Mouse (Mus musculus) urinary bladder, postnatal 25 days (tissue): ENCODE data around the gene Trim17.
"Not testable (repeated sequence)": the region's sequence is repeated elsewhere in the genome, so short reads cannot be mapped to it uniquely, and the experiment has no call there.

Source experiments
- DNase-seq: peaks from one replicate; pipeline ENCODE4 v3.0.0; 2022; ENCODE audit warnings: low spot score

Trim17 gene

DNA sequence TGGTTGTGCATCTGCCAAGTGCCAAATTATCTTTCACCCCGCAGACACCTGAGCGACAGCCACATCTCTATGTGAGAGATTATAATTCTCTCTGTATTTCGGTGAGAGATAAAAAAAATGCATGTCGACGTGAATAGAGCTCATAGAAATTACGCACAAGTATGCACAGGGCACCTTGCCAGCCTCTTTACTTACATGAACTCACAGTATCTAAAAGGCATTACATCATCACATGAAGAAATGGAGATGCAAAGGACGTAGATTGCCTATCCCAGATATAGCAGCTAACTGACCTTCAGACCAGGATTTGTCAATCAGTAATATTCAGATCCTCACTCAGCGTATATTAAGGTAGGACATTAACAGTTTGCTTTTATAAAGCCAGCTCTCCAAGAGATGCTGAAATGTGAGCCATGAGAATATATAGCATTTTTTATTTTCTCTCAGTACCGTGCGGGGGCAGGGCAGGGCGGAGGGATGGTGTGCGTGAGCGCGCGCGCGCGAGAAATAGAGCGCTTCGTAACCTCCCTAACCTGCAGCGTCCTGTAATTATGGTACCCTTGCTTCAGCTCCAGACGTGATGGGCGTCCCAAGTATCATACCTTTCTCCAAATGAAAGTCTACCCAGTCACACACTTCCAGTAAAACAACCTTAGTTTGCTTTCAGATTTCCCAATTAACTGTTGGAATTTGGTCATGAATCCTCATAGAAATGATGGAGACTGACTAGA, 6.5 kb upstream of the Trim17 start:
- no peak for DNase-seq

GRCm38 (mm10) chr11:58948542-58949479, 5.7 kb upstream of the Trim17 start, which contains the start of gene Hist3h2ba:
Gene Hist3h2ba (plus strand): TSS chr11:58948920.
- DNase-seq = peak; percentile 15

- DNase-seq = no peak
Measured at GRCm38 (mm10) chr11:58949480-58950431, 4.7 kb upstream of the Trim17 start.

DNA sequence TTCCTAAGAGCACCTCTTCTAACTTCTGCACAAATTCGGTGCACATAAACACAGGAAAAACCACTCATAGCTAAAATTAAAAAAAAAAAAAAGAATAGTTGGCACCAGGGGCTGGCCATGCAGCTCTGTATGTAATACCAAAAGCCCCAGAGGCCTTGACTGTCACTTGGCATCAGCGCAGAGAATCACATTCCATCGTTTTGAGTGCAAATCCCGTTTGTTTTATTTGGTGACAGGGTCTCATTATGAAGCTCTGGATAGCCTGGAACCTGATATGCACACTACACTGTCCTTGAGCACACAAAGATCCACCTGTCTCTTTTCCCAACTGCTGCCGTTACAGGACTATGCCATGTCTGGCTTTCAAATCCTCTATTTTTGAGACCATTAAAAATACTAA, 3.3 kb upstream of the Trim17 start:
- DNase-seq = no peak

GRCm38 (mm10) chr11:58953351-58954169, 925 bp upstream of the Trim17 start:
- DNase-seq = no peak

DNA sequence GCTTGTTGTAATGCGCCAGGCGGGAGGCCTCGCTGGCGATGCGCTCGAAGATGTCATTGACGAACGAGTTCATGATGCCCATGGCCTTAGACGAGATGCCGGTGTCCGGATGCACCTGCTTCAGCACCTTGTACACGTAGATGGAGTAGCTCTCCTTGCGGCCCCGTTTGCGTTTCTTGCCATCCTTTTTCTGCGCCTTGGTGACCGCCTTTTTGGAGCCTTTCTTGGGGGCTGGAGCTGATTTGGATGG, 390 bp upstream of the Trim17 start:
- DNase-seq = not testable (repeated sequence)

- no peak for DNase-seq
Measured at GRCm38 (mm10) chr11:58955143-58955867, 820 bp downstream of the Trim17 start.

DNA sequence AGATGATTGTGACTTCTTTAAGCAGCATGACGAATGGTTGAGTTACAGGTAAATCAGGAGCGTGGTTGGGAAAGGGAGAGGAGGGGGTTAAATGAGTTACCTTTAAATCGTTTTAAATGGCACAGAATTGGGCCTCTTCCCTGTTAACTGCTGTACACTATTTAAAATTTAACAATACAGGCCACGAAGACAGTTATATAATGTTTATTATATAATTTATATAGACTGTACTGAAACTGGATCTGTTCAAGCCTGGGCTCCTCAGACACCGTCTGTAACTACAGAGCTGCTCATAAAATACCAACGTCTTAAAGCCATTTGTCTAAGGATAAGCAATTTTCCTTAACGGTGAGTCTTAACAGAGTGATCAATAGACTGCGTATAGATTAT, 1.4 kb downstream of the Trim17 start:
- no peak for DNase-seq

GRCm38 (mm10) chr11:58957226-58957914, 2.9 kb downstream of the Trim17 start:
- DNase-seq = no peak

GRCm38 (mm10) chr11:58958536-58958935, 4.1 kb downstream of the Trim17 start:
- DNase-seq = no peak

GRCm38 (mm10) chr11:58959186-58959825, 4.8 kb downstream of the Trim17 start:
- no peak for DNase-seq

DNA sequence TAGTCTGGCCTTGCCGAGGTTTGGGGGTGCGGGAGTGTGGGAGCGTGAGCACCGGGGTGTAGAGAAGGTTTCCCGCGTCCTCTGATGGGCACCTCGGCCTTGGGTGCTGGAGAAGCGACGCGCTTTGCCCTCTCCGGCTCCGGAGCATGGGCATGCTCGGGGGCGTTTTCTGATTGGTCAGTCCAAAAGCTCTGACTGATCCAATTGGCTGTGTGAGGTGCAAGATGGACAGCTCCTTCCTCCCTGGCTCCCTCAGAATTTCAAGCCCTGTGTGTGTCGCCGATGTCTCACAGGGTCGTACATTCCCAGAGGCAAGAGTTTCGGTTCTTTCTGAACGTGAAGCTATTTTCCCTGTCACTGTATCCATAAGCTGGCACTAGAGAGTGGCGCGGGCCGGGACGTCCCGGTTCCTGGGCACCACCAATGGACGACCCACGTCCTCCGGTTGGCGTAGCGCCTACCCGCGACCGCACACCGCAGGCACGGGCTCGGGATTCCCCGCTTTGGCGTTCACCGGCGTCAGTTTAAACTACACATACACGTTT, 5.5 kb downstream of the Trim17 start:
- peak; percentile 57 for DNase-seq

DNA sequence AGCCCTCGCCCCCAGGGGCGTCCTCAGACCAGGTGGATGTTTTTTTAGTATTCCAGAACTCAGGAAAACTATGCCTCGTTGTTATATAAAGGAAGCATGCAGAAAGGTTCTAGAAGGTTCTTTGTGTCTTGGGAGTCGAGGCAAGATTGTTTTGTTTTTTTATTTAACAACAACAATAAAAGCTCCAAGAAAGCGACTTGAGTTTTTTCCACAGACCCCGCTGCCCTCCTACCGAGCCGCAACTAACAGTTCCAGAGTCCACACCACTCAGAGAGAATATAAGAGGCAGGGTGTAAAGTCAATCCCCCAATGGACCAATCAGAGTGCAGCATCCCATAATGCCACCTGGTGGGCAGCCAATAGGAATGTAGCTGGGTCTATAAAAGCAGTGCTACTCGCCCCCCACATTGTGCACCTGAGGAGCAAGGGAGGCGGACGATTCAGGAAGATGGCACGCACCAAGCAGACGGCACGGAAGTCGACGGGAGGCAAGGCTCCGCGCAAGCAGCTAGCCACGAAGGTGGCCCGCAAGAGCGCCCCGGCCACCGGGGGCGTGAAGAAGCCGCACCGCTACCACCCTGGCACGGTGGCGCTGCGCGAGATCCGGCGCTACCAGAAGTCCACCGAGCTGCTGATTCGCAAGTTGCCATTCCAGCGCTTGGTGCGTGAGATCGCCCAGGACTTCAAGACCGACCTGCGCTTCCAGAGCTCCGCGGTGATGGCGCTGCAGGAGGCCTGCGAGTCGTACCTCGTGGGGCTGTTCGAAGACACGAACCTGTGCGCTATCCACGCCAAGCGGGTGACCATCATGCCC, 7.1 kb downstream of the Trim17 start:
- DNase-seq = no peak

GRCm38 (mm10) chr11:58963543-58963942, 9.1 kb downstream of the Trim17 start:
- no peak for DNase-seq

- no peak for DNase-seq
Measured at GRCm38 (mm10) chr11:58964216-58964615, 9.7 kb downstream of the Trim17 start.

- no peak for DNase-seq
Measured at GRCm38 (mm10) chr11:58965001-58965760, 10.7 kb downstream of the Trim17 start.

DNA sequence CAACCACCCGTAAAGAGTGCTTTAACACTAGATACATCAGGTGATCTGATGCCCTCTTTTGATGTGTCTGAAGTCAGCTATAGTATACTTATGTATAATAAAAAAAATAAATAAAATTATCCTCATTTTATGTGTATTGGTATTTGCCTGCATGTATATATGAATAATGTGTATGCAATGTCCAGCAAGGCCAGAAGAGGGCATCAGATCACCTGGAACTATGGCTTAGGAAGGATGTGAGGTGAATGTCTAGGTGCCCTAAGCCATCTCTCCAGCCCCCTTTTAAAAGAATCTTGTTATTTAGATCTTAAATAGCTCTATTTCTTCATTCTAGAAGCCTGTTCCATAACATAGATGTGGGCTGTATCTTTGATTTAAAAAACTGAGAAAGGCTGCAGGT, 12.9 kb downstream of the Trim17 start:
- no peak for DNase-seq

- no peak for DNase-seq
Measured at GRCm38 (mm10) chr11:58968551-58968950, 14.1 kb downstream of the Trim17 start.
